Mouse (Mus musculus) small intestine, adult 2 months (tissue): ENCODE results near the gene Gfod1.

Experiments used
- CTCF ChIP-seq: fragments of 200-500 bp; IDR thresholded peaks from 2 replicates; pipeline ENCODE4 v1.5.1; 2012; ENCODE audit warnings: low read depth, mild to moderate bottlenecking, control low read depth, inconsistent platforms, low read length, moderate library complexity, mixed read lengths; ENCODE audit not compliant: insufficient replicate concordance, insufficient read length; ENCODE audit errors: extremely low read depth
- POLR2A ChIP-seq: fragments of 200-500 bp; IDR thresholded peaks from 2 replicates; pipeline ENCODE4 v1.6.1; 2012; ENCODE audit warnings: low read depth, mild to moderate bottlenecking, control low read depth, inconsistent platforms, low read length, moderate library complexity

DNA sequence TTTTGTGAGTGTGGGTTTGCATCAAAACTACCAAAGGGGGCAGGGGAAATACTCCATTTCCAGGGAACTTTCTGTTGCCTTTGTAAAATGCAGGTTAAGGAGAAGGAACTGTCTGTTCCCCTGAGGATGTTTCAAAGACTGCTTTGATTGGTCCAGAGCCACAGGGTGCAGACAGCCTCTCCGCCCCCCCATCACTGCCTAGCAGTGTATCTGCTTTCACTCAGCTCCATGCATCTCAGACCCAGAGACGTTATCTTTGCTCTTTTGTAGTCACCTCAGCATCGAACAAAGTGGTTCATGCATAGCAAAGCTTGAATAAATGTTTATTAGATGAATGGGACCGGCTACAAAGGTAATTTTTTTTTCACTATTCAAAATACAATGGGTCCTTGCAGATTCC is 38.9 kb downstream of the Gfod1 start:
- TF ChIP-seq CTCF (no peak), POLR2A (no peak)
